Mouse (Mus musculus): ENCODE results near the gene Cep128.

Gene Cep128

GRCm38 (mm10) chr12:91305769-91306168 lies 78.4 kb downstream of the Cep128 start:
- no peak for DNase-seq

- DNase-seq = no peak
Observed at GRCm38 (mm10) chr12:91305038-91305437, 79.2 kb downstream of the Cep128 start.

GRCm38 (mm10) chr12:91298700-91299099 lies 85.5 kb downstream of the Cep128 start:
- no peak for DNase-seq

- DNase-seq = no peak
Observed at GRCm38 (mm10) chr12:91295870-91296269, 88.3 kb downstream of the Cep128 start.

- DNase-seq = no peak
Observed at GRCm38 (mm10) chr12:91295436-91295835, 88.8 kb downstream of the Cep128 start.

- DNase-seq = no peak
Observed at GRCm38 (mm10) chr12:91273936-91274335, 110.3 kb downstream of the Cep128 start.

GRCm38 (mm10) chr12:91269634-91270033 lies 114.6 kb downstream of the Cep128 start:
- DNase-seq = no peak

- DNase-seq = no peak
Observed at GRCm38 (mm10) chr12:91268974-91269373, 115.2 kb downstream of the Cep128 start.

- no peak for DNase-seq
Observed at GRCm38 (mm10) chr12:91266014-91266413, 118.2 kb downstream of the Cep128 start.

- no peak for DNase-seq
Observed at GRCm38 (mm10) chr12:91265462-91265861, 118.7 kb downstream of the Cep128 start.

GRCm38 (mm10) chr12:91264828-91265355 lies 119.3 kb downstream of the Cep128 start:
- no peak for DNase-seq

- no peak for DNase-seq
Observed at GRCm38 (mm10) chr12:91263705-91264104, 120.5 kb downstream of the Cep128 start.

GRCm38 (mm10) chr12:91262801-91263200 lies 121.4 kb downstream of the Cep128 start:
- no peak for DNase-seq

GRCm38 (mm10) chr12:91256334-91256733 lies 127.9 kb downstream of the Cep128 start:
- no peak for DNase-seq

- DNase-seq = no peak
Observed at GRCm38 (mm10) chr12:91254831-91255230, 129.4 kb downstream of the Cep128 start.

GRCm38 (mm10) chr12:91220609-91221008 lies 163.6 kb downstream of the Cep128 start:
- no peak for DNase-seq

- no peak for DNase-seq
Observed at GRCm38 (mm10) chr12:91205550-91205949, 178.7 kb downstream of the Cep128 start.

- no peak for DNase-seq
Observed at GRCm38 (mm10) chr12:91204330-91204729, 179.9 kb downstream of the Cep128 start.

GRCm38 (mm10) chr12:91202496-91202895 lies 181.7 kb downstream of the Cep128 start:
- no peak for DNase-seq

GRCm38 (mm10) chr12:91189111-91189510 lies 195.1 kb downstream of the Cep128 start:
- no peak for DNase-seq

GRCm38 (mm10) chr12:91185564-91185963 lies 198.6 kb downstream of the Cep128 start:
- no peak for DNase-seq

- no peak for DNase-seq
Observed at GRCm38 (mm10) chr12:91184616-91185015, 199.6 kb downstream of the Cep128 start.

- DNase-seq = no peak
Observed at GRCm38 (mm10) chr12:91183928-91184327, 200.3 kb downstream of the Cep128 start.

GRCm38 (mm10) chr12:91183304-91183855 lies 200.8 kb downstream of the Cep128 start:
- no peak for DNase-seq

All from kidney, adult 11 months (tissue).